Mouse (Mus musculus) ES-E14 (cell line): Measurements from ENCODE around the gene Tpbg. TPM values are rescaled to one million over a fixed set of nuclear protein-coding genes. Genes with fewer than 3 reads are reported as not detected.

ENCODE experiments used
- DNase-seq: peaks from one replicate; pipeline ENCODE4 v3.0.0-alpha.2; 2013; ENCODE audit warnings: low read depth, low spot score
- H3K27ac ChIP-seq: 2 replicates; pipeline ENCODE4 v1.5.1; 2012; ENCODE audit warnings: low read depth, mild to moderate bottlenecking, low read length, moderate library complexity, mixed read lengths; ENCODE audit not compliant: poor library complexity, insufficient read depth, severe bottlenecking
- H3K36me3 ChIP-seq: 2 replicates; pipeline ENCODE4 v1.6.1; 2012; ENCODE audit warnings: mild to moderate bottlenecking, low read length, moderate library complexity, mixed read lengths; ENCODE audit not compliant: control insufficient read depth, poor library complexity, insufficient read depth, severe bottlenecking
- H3K4me1 ChIP-seq, 2 experiments: fragments of 150-350 bp in 1 of 2; sonication (generic) in 1 of 2; 2 replicates each; pipeline ENCODE4 v1.6.1; 2012; ENCODE audit warnings: low read length in 2 of 2, mild to moderate bottlenecking in 1 of 2, mixed read lengths in 1 of 2; ENCODE audit not compliant: control insufficient read depth in 2 of 2, insufficient read depth in 2 of 2, poor library complexity in 1 of 2
- H3K4me3 ChIP-seq, 2 experiments: fragments of 150-350 bp in 1 of 2; sonication (generic) in 1 of 2; 2 replicates each; pipeline ENCODE4 v1.5.1; 2012; ENCODE audit warnings: low read length in 2 of 2, low read depth in 1 of 2, mild to moderate bottlenecking in 1 of 2, mixed read lengths in 1 of 2; ENCODE audit not compliant: insufficient read depth in 1 of 2, poor library complexity in 1 of 2, severe bottlenecking in 1 of 2
- H3K9ac ChIP-seq: 2 replicates; pipeline ENCODE4 v1.6.1; 2012; ENCODE audit warnings: low read depth, mild to moderate bottlenecking, low read length, mixed read lengths; ENCODE audit not compliant: poor library complexity, insufficient read depth, severe bottlenecking
- H3K9me3 ChIP-seq: fragments of 150-350 bp; sonication (generic); 2 replicates; pipeline ENCODE4 v1.6.1; 2012; ENCODE audit warnings: low read depth, mild to moderate bottlenecking, low read length; ENCODE audit not compliant: control insufficient read depth, insufficient read depth
- CHD2 ChIP-seq: IDR thresholded peaks from 2 replicates; pipeline ENCODE4 v1.6.1; 2014; ENCODE audit warnings: mild to moderate bottlenecking, low read depth, low read length, inconsistent platforms
- HCFC1 ChIP-seq: IDR thresholded peaks from 2 replicates; pipeline ENCODE4 v1.6.1; 2012; ENCODE audit warnings: low read length, inconsistent platforms, borderline replicate concordance; ENCODE audit not compliant: insufficient read depth
- MAFK ChIP-seq: IDR thresholded peaks from 2 replicates; pipeline ENCODE4 v1.6.1; 2014; ENCODE audit warnings: mild to moderate bottlenecking, low read depth, low read length, inconsistent platforms; ENCODE audit not compliant: insufficient read depth
- ZC3H11A ChIP-seq: IDR thresholded peaks from 2 replicates; pipeline ENCODE4 v1.6.1; 2012; ENCODE audit warnings: low read depth, mild to moderate bottlenecking, inconsistent platforms, low read length, borderline replicate concordance
- ZNF384 ChIP-seq: IDR thresholded peaks from 2 replicates; pipeline ENCODE4 v1.6.1; 2012; ENCODE audit warnings: low read depth, low read length, inconsistent platforms
- in situ Hi-C, 2 experiments: fragments of 600-800 bp; cut with MboI; formaldehyde crosslinking; loops; one replicate each; pipeline ENCODE4 v1.15.1; 2025; ENCODE audit warnings: low sequenced_read_pairs in 2 of 2, inconsistent platforms in 1 of 2; ENCODE audit not compliant: unreplicated experiment in 2 of 2
- total RNA-seq: library from RNA; depleted of rRNA; stranded (reverse); fragments of 300-350 nt; gene quantifications from 2 replicates; pipeline ENCODE4 v1.2.3, GENCODE M21; 2012

Gene Tpbg
- total RNA-seq, 1 experiment = 24.7 TPM

GRCm38 (mm10) chr9:85854780-85855179, 12.6 kb downstream of the Tpbg start:
- Histone ChIP-seq H3K9ac (no peak overlapping the region), H3K4me1 (no peaks in the 10 kb centered on the region), H3K27ac (no peak overlapping the region), H3K9me3 (no peaks in the 10 kb centered on the region), H3K4me3 (no peak overlapping the region), H3K36me3 (no peaks in the 10 kb centered on the region)
- DNase-seq = no peak
- in situ Hi-C loops = no loop called here
- TF ChIP-seq HCFC1 = no peak
- TF ChIP-seq ZC3H11A = no peak
- no peak for TF ChIP-seq ZNF384
- TF ChIP-seq MAFK = no peak
- TF ChIP-seq CHD2 = no peak

GRCm38 (mm10) chr9:85856511-85856910, 14.3 kb downstream of the Tpbg start:
- Histone ChIP-seq H3K9me3 (no peaks in the 10 kb centered on the region), H3K4me3 (no peak overlapping the region), H3K9ac (no peak overlapping the region), H3K4me1 (0 out of 4 replicates have a peak, but pooled peaks cover 0 to 2% of the 10 kb centered on the region in 2 experiments), H3K27ac (no peak overlapping the region), H3K36me3 (no peaks in the 10 kb centered on the region)
- in situ Hi-C loops = no loop called here
- DNase-seq = no peak
- TF ChIP-seq MAFK = no peak
- TF ChIP-seq CHD2 = no peak
- TF ChIP-seq HCFC1 = no peak
- no peak for TF ChIP-seq ZNF384
- no peak for TF ChIP-seq ZC3H11A

GRCm38 (mm10) chr9:85861065-85861464, 18.9 kb downstream of the Tpbg start:
- 0 out of 4 replicates have a peak, but pooled peaks cover 0 to 2% of the 10 kb centered on the region in 2 experiments for H3K4me1 ChIP-seq
- no peak overlapping the region for H3K27ac ChIP-seq
- DNase-seq = no peak
- no peaks in the 10 kb centered on the region for H3K36me3 ChIP-seq
- no peak overlapping the region for H3K4me3 ChIP-seq
- TF ChIP-seq MAFK = no peak
- no peak for TF ChIP-seq CHD2
- no peak for TF ChIP-seq ZNF384
- no peak for TF ChIP-seq HCFC1
- TF ChIP-seq ZC3H11A = no peak
- in situ Hi-C loops = no loop called here
- no peak overlapping the region for H3K9ac ChIP-seq
- no peaks in the 10 kb centered on the region for H3K9me3 ChIP-seq

- Histone ChIP-seq H3K4me3 (no peak overlapping the region), H3K4me1 (0 out of 4 replicates have a peak, but pooled peaks cover 0 to 2% of the 10 kb centered on the region in 2 experiments), H3K27ac (no peak overlapping the region), H3K36me3 (no peaks in the 10 kb centered on the region), H3K9me3 (no peaks in the 10 kb centered on the region), H3K9ac (no peak overlapping the region)
- TF ChIP-seq MAFK (no peak), CHD2 (no peak), ZC3H11A (no peak), ZNF384 (no peak), HCFC1 (no peak)
- DNase-seq = no peak
- in situ Hi-C loops = no loop called here
These were observed 20.4 kb downstream of the Tpbg start for GRCm38 (mm10) chr9:85862562-85862961.

- TF ChIP-seq CHD2 (no peak), MAFK (no peak), ZC3H11A (no peak), ZNF384 (no peak), HCFC1 (no peak)
- H3K9me3 ChIP-seq = no peaks in the 10 kb centered on the region
- H3K27ac ChIP-seq = no peak overlapping the region
- no peak overlapping the region for H3K9ac ChIP-seq
- H3K36me3 ChIP-seq = no peaks in the 10 kb centered on the region
- DNase-seq = no peak
- in situ Hi-C loops = no loop called here
- no peaks in the 10 kb centered on the region for H3K4me1 ChIP-seq
- no peak overlapping the region for H3K4me3 ChIP-seq
These were observed 30.7 kb downstream of the Tpbg start for GRCm38 (mm10) chr9:85872908-85873307.
